Mouse (Mus musculus): ENCODE measurements around the gene Lce6a. TPM values are rescaled to one million over a fixed set of nuclear protein-coding genes. Genes with fewer than 3 reads are reported as not detected.

Lce6a gene
- polyA plus RNA-seq, 1 experiment from 2014 or later, result not detected

DNA sequence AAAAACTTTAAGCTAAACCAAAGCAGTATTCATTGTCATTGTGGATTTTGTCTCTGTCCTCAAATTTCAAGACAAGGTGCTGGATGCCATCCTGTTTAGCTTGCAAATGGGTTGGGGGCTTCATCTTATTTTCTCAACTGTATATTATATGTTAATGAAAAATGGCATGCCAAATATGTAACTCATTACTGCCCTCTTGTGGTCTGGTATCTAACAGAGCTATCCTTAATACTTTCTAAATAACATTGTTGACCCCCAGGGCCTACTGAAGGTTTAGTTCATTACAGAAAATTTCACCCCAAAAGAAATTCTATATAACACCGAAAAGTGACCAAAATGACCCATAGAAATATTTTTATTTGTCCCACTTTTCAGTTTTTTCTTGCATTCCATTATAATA lies 19.3 kb downstream of the Lce6a start:
- ATAC-seq (replicated peaks; ENCODE audit: low FRiP score, low TSS enrichment, low read depth), result no peak
- Histone ChIP-seq H3K27me3 (replicated peaks; ENCODE audit: control insufficient read depth, insufficient read depth, low read length) (no peaks in the 10 kb centered on the region), H3K9ac (ENCODE audit: low read length) (no peak overlapping the region), H3K27ac (ENCODE audit: low read depth) (no peak overlapping the region), H3K9me3 (ENCODE audit: control insufficient read depth, low read length) (no peaks in the 10 kb centered on the region), H3K4me3 (ENCODE audit: low read depth, low read length) (no peak overlapping the region), H3K36me3 (ENCODE audit: control insufficient read depth, insufficient read depth, low read length) (no peaks in the 10 kb centered on the region), H3K4me2 (ENCODE audit: low read length) (no peak overlapping the region), H3K4me1 (replicated peaks; ENCODE audit: control insufficient read depth, insufficient read depth, low read length) (no peaks in the 10 kb centered on the region)
- no peak for DNase-seq (ENCODE audit: low spot score)
- WGBS, result 40% methylated on average over 1 of the region's 1 CpGs

DNA sequence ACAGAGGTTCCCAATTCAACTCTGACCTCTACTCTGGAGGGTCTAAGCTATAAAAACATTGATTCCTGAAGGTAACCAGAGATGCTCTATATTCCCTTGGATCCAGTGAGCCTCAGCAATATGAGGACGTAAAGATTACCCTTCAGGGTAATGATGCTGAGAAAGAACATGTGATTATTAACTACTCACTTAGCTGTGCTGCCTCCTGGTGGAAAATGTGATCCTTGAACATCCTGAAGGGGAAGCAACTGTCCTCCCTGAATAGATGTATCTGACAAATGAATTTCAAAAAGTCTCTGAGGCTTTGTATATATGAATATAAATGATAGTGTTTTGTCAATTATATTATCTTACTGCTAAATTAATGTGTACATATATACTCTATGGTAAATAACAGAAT lies 21.0 kb downstream of the Lce6a start:
- Histone ChIP-seq H3K9me3 (ENCODE audit: control insufficient read depth, low read length) (no peaks in the 10 kb centered on the region), H3K27ac (ENCODE audit: low read depth) (no peak overlapping the region), H3K36me3 (ENCODE audit: control insufficient read depth, insufficient read depth, low read length) (no peaks in the 10 kb centered on the region), H3K4me2 (ENCODE audit: low read length) (no peak overlapping the region), H3K27me3 (replicated peaks; ENCODE audit: control insufficient read depth, insufficient read depth, low read length) (no peaks in the 10 kb centered on the region), H3K4me1 (replicated peaks; ENCODE audit: control insufficient read depth, insufficient read depth, low read length) (no peaks in the 10 kb centered on the region), H3K4me3 (ENCODE audit: low read depth, low read length) (no peak overlapping the region), H3K9ac (ENCODE audit: low read length) (no peak overlapping the region)
- DNase-seq (ENCODE audit: low spot score), result no peak
- WGBS, result 35% methylated on average over 1 of the region's 1 CpGs
- ATAC-seq (replicated peaks; ENCODE audit: low FRiP score, low TSS enrichment, low read depth), result no peak

DNA sequence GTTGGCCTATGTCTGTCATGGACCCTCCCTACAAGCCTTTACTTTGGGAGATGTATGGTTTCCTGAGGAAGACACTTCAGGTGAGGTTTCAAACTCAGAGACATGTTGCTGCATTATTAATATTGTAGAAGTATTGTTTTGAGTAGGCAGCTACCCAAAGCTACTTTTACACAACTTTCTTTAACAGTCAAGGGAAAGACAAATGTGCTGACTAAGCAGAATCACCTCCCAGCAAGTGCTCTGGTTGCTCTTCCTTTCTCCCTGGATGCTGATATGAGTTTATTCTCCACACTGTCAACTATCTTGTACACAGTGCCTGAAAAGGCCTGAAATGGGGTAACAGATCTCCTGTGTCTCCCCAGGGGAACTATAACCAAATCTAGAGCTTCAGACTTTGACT lies 21.5 kb downstream of the Lce6a start:
- no peaks in the 10 kb centered on the region for H3K36me3 ChIP-seq (ENCODE audit: control insufficient read depth, insufficient read depth, low read length)
- no peak for DNase-seq (ENCODE audit: low spot score)

DNA sequence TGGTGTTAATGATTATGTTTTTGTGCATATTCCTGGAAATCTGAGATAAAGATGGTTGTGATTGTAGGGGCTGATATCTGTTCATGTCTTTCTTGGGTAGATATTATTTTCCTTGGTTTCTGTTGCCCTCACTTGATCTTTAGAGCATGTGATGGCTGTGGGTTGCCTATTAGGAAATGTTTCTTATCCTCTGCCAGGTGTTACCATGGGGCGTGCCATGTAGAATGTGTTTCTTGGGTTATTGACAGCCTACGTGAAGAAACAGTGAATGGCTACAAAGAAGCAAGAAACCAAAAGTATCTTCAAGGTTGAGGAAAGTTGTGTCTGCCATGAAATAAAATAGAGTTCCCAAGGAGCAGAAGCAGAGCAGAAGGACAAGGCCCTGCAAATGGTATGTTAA lies 23.0 kb downstream of the Lce6a start:
- 90% methylated on average over 2 of the region's 2 CpGs for WGBS
- no peak for ATAC-seq (replicated peaks; ENCODE audit: low FRiP score, low TSS enrichment, low read depth)
- H3K4me2 ChIP-seq (ENCODE audit: low read length), result no peak overlapping the region

More for the DNA sequence above, 21.5 kb downstream of the Lce6a start:
- Histone ChIP-seq H3K4me1 (replicated peaks; ENCODE audit: control insufficient read depth, insufficient read depth, low read length) (no peaks in the 10 kb centered on the region), H3K4me3 (ENCODE audit: low read depth, low read length) (no peak overlapping the region), H3K4me2 (ENCODE audit: low read length) (no peak overlapping the region), H3K9ac (ENCODE audit: low read length) (no peak overlapping the region), H3K9me3 (ENCODE audit: control insufficient read depth, low read length) (no peaks in the 10 kb centered on the region), H3K27ac (ENCODE audit: low read depth) (no peak overlapping the region), H3K27me3 (replicated peaks; ENCODE audit: control insufficient read depth, insufficient read depth, low read length) (no peaks in the 10 kb centered on the region)
- ATAC-seq (replicated peaks; ENCODE audit: low FRiP score, low TSS enrichment, low read depth), result no peak

DNA sequence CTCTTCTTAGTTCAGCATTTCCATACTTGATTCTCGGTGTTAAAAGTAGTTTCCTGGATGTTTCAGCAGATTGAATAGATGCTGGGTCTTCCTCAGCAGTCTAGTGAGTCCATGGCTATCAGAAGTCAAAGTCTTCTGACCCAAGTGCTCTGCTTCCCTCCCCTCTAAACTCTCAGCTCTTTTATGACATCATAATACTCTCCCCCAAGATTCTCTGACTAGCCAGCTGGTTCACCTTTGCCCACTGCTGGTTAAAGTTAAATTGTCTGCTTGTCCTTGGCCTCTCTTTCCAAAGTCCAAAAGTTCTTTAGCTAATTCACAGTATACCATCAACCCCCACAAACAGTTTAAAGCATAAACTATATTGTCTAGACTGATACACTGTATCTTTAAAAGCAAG lies 32.6 kb downstream of the Lce6a start, which contains the start of gene Smcp:
Gene Smcp (minus strand): TSS at position 140 of the 400 bp plus-strand sequence.
- H3K27me3 ChIP-seq (replicated peaks; ENCODE audit: control insufficient read depth, insufficient read depth, low read length), result no peaks in the 10 kb centered on the region
- H3K4me2 ChIP-seq (ENCODE audit: low read length), result no peak within 1 kb of the TSS
- no peaks in the 10 kb centered on the region for H3K4me1 ChIP-seq (replicated peaks; ENCODE audit: control insufficient read depth, insufficient read depth, low read length)
- H3K9ac ChIP-seq (ENCODE audit: low read length), result no peak within 1 kb of the TSS
- no peak within 1 kb of the TSS for H3K4me3 ChIP-seq (ENCODE audit: low read depth, low read length)
- H3K27ac ChIP-seq (ENCODE audit: low read depth), result no peak within 1 kb of the TSS
- DNase-seq (ENCODE audit: low spot score), result no peak
- no peak for ATAC-seq (replicated peaks; ENCODE audit: low FRiP score, low TSS enrichment, low read depth)
- H3K36me3 ChIP-seq (ENCODE audit: control insufficient read depth, insufficient read depth, low read length), result no peaks in the 10 kb centered on the region
- 91% methylated on average over 1 of the region's 1 CpGs for WGBS
- no peaks in the 10 kb centered on the region for H3K9me3 ChIP-seq (ENCODE audit: control insufficient read depth, low read length)

More for the DNA sequence above, 23.0 kb downstream of the Lce6a start:
- no peak overlapping the region for H3K27ac ChIP-seq (ENCODE audit: low read depth)
- H3K27me3 ChIP-seq (replicated peaks; ENCODE audit: control insufficient read depth, insufficient read depth, low read length), result no peaks in the 10 kb centered on the region
- no peak overlapping the region for H3K4me3 ChIP-seq (ENCODE audit: low read depth, low read length)
- no peak overlapping the region for H3K9ac ChIP-seq (ENCODE audit: low read length)
- DNase-seq (ENCODE audit: low spot score), result no peak
- no peaks in the 10 kb centered on the region for H3K36me3 ChIP-seq (ENCODE audit: control insufficient read depth, insufficient read depth, low read length)
- H3K4me1 ChIP-seq (replicated peaks; ENCODE audit: control insufficient read depth, insufficient read depth, low read length), result no peaks in the 10 kb centered on the region
- no peaks in the 10 kb centered on the region for H3K9me3 ChIP-seq (ENCODE audit: control insufficient read depth, low read length)

DNA sequence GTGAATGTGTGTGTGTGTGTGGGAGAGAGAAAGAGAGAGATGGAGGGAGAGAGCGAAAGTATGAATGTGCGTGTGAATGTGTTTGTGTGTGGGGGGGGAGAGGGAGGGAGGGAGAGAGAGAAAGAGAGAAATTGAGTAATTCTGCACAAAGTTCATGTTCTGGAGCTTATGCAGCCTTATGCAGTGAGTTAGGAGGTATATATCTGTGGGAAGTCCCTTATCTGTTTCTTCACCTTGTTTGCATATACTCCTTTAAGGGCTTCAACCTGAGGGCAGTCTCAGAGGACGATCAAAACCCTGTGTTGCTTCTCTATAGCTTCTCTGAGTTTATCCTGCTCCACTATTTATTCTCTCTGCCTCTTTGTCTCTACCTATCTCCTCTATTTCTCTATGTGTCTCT lies 34.3 kb downstream of the Lce6a start:
- H3K4me1 ChIP-seq (replicated peaks; ENCODE audit: control insufficient read depth, insufficient read depth, low read length), result no peaks in the 10 kb centered on the region
- H3K27ac ChIP-seq (ENCODE audit: low read depth), result no peak overlapping the region
- no peak overlapping the region for H3K9ac ChIP-seq (ENCODE audit: low read length)
- no peak overlapping the region for H3K4me2 ChIP-seq (ENCODE audit: low read length)
- ATAC-seq (replicated peaks; ENCODE audit: low FRiP score, low TSS enrichment, low read depth) (no peak), DNase-seq (ENCODE audit: low spot score) (no peak)
- no peaks in the 10 kb centered on the region for H3K36me3 ChIP-seq (ENCODE audit: control insufficient read depth, insufficient read depth, low read length)
- no peaks in the 10 kb centered on the region for H3K9me3 ChIP-seq (ENCODE audit: control insufficient read depth, low read length)
- WGBS, result 75% methylated on average over 3 of the region's 3 CpGs
- no peaks in the 10 kb centered on the region for H3K27me3 ChIP-seq (replicated peaks; ENCODE audit: control insufficient read depth, insufficient read depth, low read length)
- H3K4me3 ChIP-seq (ENCODE audit: low read depth, low read length), result no peak overlapping the region

DNA sequence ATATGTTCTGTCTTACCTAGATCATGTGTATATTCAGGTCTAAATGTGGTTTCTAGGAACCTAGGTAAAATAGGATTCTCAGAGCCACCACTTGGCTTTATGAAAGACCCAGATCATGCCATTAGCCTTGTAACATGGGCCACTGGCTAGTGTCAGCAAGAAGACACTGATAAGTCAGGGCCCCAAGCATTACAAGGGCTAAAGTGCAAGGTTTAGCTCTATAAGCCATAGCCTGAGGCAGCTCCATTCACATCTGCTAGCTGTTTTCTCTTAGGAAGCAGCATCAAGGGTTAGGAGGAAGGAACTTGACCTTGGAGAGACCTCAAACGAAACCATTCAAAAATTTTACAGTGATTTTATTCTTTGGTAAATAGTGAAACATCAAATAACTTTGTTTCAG lies 36.4 kb downstream of the Lce6a start:
- no peak overlapping the region for H3K27ac ChIP-seq (ENCODE audit: low read depth)
- H3K27me3 ChIP-seq (replicated peaks; ENCODE audit: control insufficient read depth, insufficient read depth, low read length), result no peaks in the 10 kb centered on the region
- H3K9ac ChIP-seq (ENCODE audit: low read length), result no peak overlapping the region
- no peaks in the 10 kb centered on the region for H3K9me3 ChIP-seq (ENCODE audit: control insufficient read depth, low read length)
- ATAC-seq (replicated peaks; ENCODE audit: low FRiP score, low TSS enrichment, low read depth) (no peak), DNase-seq (ENCODE audit: low spot score) (no peak)
- no peak overlapping the region for H3K4me2 ChIP-seq (ENCODE audit: low read length)
- no peaks in the 10 kb centered on the region for H3K36me3 ChIP-seq (ENCODE audit: control insufficient read depth, insufficient read depth, low read length)
- no peaks in the 10 kb centered on the region for H3K4me1 ChIP-seq (replicated peaks; ENCODE audit: control insufficient read depth, insufficient read depth, low read length)
- 55% methylated on average over 1 of the region's 1 CpGs for WGBS
- H3K4me3 ChIP-seq (ENCODE audit: low read depth, low read length), result no peak overlapping the region

DNA sequence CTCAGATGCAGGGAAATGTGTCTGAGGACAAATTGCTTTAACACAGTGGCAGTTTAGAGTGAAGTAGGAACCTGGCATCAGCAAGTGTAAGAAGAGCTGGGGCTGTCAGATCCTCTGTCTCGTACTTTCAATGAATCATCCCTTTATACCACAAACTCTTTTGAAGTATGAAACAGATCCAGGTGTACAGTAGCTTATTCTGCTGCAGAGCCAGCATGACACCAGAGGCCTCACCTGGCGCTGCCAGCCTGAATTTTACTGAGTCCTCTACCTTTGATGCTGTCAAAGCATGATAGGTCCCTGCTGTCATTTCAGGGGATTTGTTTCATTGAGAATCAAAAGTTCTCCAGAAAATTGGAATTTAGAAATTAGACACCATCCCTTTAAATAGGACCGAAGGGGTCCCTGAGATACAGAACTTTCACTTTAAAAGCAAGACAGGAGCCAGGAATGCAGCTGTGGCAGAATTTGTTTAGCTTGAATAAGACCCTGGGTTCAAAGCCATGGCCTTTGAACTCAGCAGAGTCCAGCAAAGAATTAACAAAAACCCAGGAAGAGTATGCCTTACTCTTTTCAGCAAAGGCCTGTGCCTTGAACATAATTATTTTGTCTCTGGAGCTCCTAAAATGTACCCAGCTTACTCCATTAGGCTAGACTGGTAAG lies 38.2 kb downstream of the Lce6a start:
- DNase-seq (ENCODE audit: low spot score), result no peak
- no peaks in the 10 kb centered on the region for H3K36me3 ChIP-seq (ENCODE audit: control insufficient read depth, insufficient read depth, low read length)
- no peaks in the 10 kb centered on the region for H3K9me3 ChIP-seq (ENCODE audit: control insufficient read depth, low read length)
- no peak for ATAC-seq (replicated peaks; ENCODE audit: low FRiP score, low TSS enrichment, low read depth)
- H3K4me3 ChIP-seq (ENCODE audit: low read depth, low read length), result no peak overlapping the region
- no peaks in the 10 kb centered on the region for H3K4me1 ChIP-seq (replicated peaks; ENCODE audit: control insufficient read depth, insufficient read depth, low read length)
- no peaks in the 10 kb centered on the region for H3K27me3 ChIP-seq (replicated peaks; ENCODE audit: control insufficient read depth, insufficient read depth, low read length)
- no peak overlapping the region for H3K9ac ChIP-seq (ENCODE audit: low read length)
- H3K27ac ChIP-seq (ENCODE audit: low read depth), result no peak overlapping the region
- H3K4me2 ChIP-seq (ENCODE audit: low read length), result no peak overlapping the region
- 54% methylated on average over 3 of the region's 3 CpGs for WGBS

DNA sequence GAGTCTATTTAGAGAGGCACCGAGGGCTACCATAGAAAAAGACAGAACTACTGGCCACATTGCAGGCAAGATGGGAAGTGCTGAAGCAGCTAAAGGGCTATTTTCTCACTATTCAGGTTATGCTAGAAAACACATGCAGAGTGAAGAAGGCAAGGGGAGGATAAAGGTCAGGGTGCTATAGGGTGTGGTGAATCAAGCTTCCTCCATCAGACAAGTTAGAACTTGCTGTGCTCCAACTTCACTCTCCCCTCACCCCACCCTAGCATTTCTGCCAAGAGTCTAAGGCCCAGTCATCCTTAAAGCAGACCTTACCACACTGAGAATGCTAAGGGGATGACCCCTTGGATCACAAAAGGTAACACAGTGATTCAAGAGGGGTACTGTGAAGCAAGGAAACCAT lies 42.0 kb downstream of the Lce6a start:
- WGBS, result 48% methylated on average over 1 of the region's 1 CpGs
- ATAC-seq (replicated peaks; ENCODE audit: low FRiP score, low TSS enrichment, low read depth), result peak; percentile 47; the same call in 1 of the 2 replicates
- H3K9me3 ChIP-seq (ENCODE audit: control insufficient read depth, low read length), result no peaks in the 10 kb centered on the region
- H3K4me1 ChIP-seq (replicated peaks; ENCODE audit: control insufficient read depth, insufficient read depth, low read length), result no peaks in the 10 kb centered on the region
- no peaks in the 10 kb centered on the region for H3K27me3 ChIP-seq (replicated peaks; ENCODE audit: control insufficient read depth, insufficient read depth, low read length)
- no peak for DNase-seq (ENCODE audit: low spot score)
- H3K4me2 ChIP-seq (ENCODE audit: low read length), result no peak overlapping the region
- no peaks in the 10 kb centered on the region for H3K36me3 ChIP-seq (ENCODE audit: control insufficient read depth, insufficient read depth, low read length)
- H3K4me3 ChIP-seq (ENCODE audit: low read depth, low read length), result no peak overlapping the region
- no peak overlapping the region for H3K27ac ChIP-seq (ENCODE audit: low read depth)
- no peak overlapping the region for H3K9ac ChIP-seq (ENCODE audit: low read length)
